Mouse (Mus musculus) heart, postnatal 0 days (tissue): ENCODE measurements around the gene Bex1.

Experiments
- CTCF ChIP-seq: IDR thresholded peaks from 2 replicates; pipeline ENCODE4 v1.5.1; 2016; ENCODE audit warnings: antibody characterized with exemption, control low read depth, low read depth
- EP300 ChIP-seq: IDR thresholded peaks from 2 replicates; pipeline ENCODE4 v1.6.1; 2016; ENCODE audit warnings: antibody characterized with exemption, low read depth

DNA sequence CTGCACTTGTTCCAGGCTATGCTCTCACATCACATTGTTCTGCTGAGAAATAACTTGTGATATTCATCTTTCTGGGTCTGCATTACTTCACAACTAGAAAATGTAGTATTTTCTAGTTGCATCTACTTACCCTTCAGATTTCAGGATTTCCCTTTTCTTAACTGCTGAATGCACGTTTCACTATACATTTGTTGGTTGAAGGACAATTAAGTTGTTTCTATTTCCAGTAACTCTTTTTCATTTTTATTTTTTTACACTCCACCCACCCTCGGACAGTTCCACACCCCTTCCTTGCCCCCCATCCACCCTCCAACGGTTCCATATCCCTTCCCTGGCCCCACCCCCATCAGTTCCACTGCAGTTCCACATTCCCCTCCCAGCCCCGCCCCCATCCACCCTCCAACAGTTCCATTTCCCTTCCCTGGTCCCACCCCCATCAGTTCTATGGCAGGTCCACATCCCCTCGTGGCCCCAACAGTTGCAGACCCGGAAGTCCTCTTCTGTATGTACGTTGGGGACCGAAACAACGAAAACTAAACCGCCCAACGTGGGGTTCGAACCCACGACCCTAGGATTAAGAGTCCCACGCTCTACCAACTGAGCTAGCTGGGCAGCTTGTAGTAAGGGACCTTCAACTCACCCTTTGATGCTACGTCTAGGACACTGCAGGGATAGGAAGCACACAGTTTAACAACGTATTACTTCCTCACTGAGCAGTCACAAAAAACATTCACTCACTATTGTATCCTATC is 19.9 kb downstream of the Bex1 start:
- TF ChIP-seq CTCF = no peak
- no peak for TF ChIP-seq EP300
